Mouse (Mus musculus): ENCODE measurements around the gene Sln.

Gene Sln

GRCm38 (mm10) chr9:53903215-53903842 lies 53.4 kb downstream of the Sln start:
- no peak for DNase-seq (ENCODE audit: low read depth in 1 of 2, low spot score in 2 of 2)

Measured in monocyte, adult 2 months (primary cell).